Mouse (Mus musculus) limb, embryonic 13.5 days (tissue): ENCODE results near the gene Rfwd3. TPM values are rescaled to one million over a fixed set of nuclear protein-coding genes. Genes with fewer than 3 reads are reported as not detected.
A peak's percentile ranks its signal among the peaks of the same experiment; 100 is the strongest.
"Not testable (repeated sequence)": the region's sequence is repeated elsewhere in the genome, so short reads cannot be mapped to it uniquely, and the experiment has no call there.

ENCODE experiments used
- ATAC-seq: fragments of 200-750 bp; cut with Nextera tagmentation; 2 replicates; pipeline ENCODE4 v1.8.0; 2017; ENCODE audit warnings: low read depth, moderate number of reproducible peaks, moderate TSS enrichment; ENCODE audit not compliant: low FRiP score
- H3K27ac ChIP-seq: fragments of 300-500 bp; sonication (generic); 2 replicates; pipeline ENCODE4 v1.5.1; 2015; ENCODE audit warnings: inconsistent platforms, mild to moderate bottlenecking, moderate library complexity
- H3K27me3 ChIP-seq: fragments of 300-500 bp; sonication (generic); 2 replicates; pipeline ENCODE4 v1.6.1; 2015; ENCODE audit warnings: mild to moderate bottlenecking, inconsistent platforms
- H3K36me3 ChIP-seq: fragments of 300-500 bp; sonication (generic); 2 replicates; pipeline ENCODE4 v1.6.1; 2015; ENCODE audit warnings: inconsistent platforms, mild to moderate bottlenecking, moderate library complexity
- H3K4me1 ChIP-seq: fragments of 300-500 bp; sonication (generic); 2 replicates; pipeline ENCODE4 v1.6.1; 2015; ENCODE audit warnings: inconsistent platforms
- H3K4me2 ChIP-seq: fragments of 300-500 bp; sonication (generic); replicated peaks from 2 replicates; pipeline ENCODE4 v1.6.1; 2015; ENCODE audit warnings: inconsistent platforms, mild to moderate bottlenecking, moderate library complexity
- H3K4me3 ChIP-seq: fragments of 300-500 bp; sonication (generic); 2 replicates; pipeline ENCODE4 v1.5.1; 2015; ENCODE audit warnings: moderate library complexity, mild to moderate bottlenecking, inconsistent platforms
- H3K9ac ChIP-seq: fragments of 300-500 bp; sonication (generic); 2 replicates; pipeline ENCODE4 v1.6.1; 2015; ENCODE audit warnings: mild to moderate bottlenecking, inconsistent platforms
- H3K9me3 ChIP-seq: fragments of 300-500 bp; sonication (generic); 2 replicates; pipeline ENCODE4 v1.6.1; 2016; ENCODE audit warnings: inconsistent platforms
- WGBS: fragments of 180-500 bp; shearing (Covaris S2); methylation state at CpG from one replicate; pipeline ENCODE4 v1.1.7; 2015; 5-methylcytosine and 5-hydroxymethylcytosine counted together
- polyA plus RNA-seq: library from polyadenylated mRNA; unstranded; fragments of >200 nt; fragmentation: Nextera tagmentation; extraction: Ambion mirVana; gene quantifications from 2 replicates; pipeline ENCODE4 v1.2.1, GENCODE M21; 2015

The Rfwd3 gene
- polyA plus RNA-seq, 1 experiment from 2014 or later = 56.9 TPM

DNA sequence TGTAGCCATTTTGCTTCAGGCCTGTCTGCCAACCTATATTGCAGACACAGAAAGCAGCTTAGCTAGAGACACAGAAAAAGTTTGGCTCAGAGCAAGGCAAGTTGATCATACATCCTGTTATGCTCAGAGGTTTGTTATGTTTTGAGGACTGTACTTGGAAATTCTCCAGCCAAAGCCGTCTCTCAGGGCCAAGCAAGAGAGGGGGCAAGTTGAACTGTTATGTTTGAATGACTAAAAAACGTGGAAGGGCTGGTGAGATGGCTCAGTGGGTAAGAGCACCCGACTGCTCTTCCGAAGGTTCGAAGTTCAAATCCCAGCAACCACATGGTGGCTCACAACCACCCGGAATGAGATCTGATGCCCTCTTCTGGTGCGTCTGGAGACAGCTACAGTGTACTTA, 33.9 kb downstream of the Rfwd3 start:
- not testable (repeated sequence) for H3K9ac ChIP-seq, ATAC-seq, H3K27me3 ChIP-seq, H3K4me1 ChIP-seq, H3K27ac ChIP-seq, H3K4me3 ChIP-seq, H3K4me2 ChIP-seq
- 68% methylated on average over 7 of the region's 7 CpGs for WGBS
- peaks cover 10% of the 10 kb centered on the region for H3K36me3 ChIP-seq
- H3K9me3 ChIP-seq = peaks cover 11% of the 10 kb centered on the region; the same call in 1 of the 2 replicates

DNA sequence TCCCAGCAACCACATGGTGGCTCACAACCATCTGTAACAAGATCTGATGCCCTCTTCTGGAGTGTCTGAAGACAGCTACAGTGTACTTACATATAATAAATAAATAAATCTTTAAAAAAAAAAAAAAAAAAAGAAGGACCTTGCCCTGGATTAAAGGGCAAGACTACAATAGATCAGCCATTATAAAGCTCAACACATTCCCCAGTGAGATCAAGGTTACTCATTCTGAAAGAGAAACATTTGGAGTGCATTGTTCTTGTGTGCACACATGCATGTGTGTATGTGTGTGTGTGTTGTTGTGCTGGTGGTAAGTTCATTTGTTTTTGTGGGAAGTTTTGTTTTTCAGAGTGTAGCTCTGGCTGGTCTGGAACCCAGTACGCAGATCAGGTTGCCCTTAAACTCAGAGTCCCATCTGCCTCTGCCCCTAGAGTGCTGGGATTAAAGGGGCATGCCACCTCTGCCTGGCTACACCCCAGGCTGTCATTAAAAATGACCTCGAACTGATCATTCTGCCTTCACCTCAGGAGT, 35.3 kb downstream of the Rfwd3 start:
- no peak overlapping the region for H3K4me2 ChIP-seq

DNA sequence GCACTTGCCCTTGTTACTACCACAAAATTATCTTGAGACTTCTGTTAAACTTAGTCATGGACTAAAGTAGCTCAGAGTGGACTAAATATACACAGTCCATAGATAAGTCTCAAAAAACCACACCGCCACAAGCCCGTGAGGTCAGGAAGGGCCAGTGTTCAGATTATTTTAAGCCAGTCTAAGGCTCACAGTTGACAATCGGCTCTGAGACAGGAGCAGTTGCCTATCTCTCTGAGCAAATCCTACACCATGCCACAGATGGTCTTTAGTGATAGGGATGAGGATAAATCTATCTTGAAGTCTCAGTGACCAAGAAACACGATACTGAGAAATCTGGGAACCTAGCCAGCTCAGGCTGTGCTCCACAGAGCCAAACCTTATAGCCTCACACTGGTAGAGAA, 38.0 kb downstream of the Rfwd3 start:
- no peak overlapping the region for H3K9ac ChIP-seq
- no peaks in the 10 kb centered on the region for H3K27me3 ChIP-seq
- H3K4me1 ChIP-seq = peaks cover 11% of the 10 kb centered on the region
- 87% methylated on average over 4 of the region's 4 CpGs for WGBS
- H3K36me3 ChIP-seq = no peaks in the 10 kb centered on the region
- H3K4me2 ChIP-seq = no peak overlapping the region
- no peak for ATAC-seq
- no peak overlapping the region for H3K27ac ChIP-seq
- H3K4me3 ChIP-seq = no peak overlapping the region
- H3K9me3 ChIP-seq = peaks cover 11% of the 10 kb centered on the region; the same call in 1 of the 2 replicates

More for the DNA sequence above, 35.3 kb downstream of the Rfwd3 start:
- peaks cover under 1% of the 10 kb centered on the region; the same call in 1 of the 2 replicates for H3K36me3 ChIP-seq
- no peaks in the 10 kb centered on the region for H3K27me3 ChIP-seq
- peaks cover 11% of the 10 kb centered on the region; the same call in 1 of the 2 replicates for H3K9me3 ChIP-seq
- no peak overlapping the region for H3K27ac ChIP-seq
- H3K4me1 ChIP-seq = peaks cover 5% of the 10 kb centered on the region; the same call in 1 of the 2 replicates
- no peak overlapping the region for H3K9ac ChIP-seq
- 68% methylated on average over 2 of the region's 2 CpGs for WGBS
- H3K4me3 ChIP-seq = no peak overlapping the region
- ATAC-seq = no peak

DNA sequence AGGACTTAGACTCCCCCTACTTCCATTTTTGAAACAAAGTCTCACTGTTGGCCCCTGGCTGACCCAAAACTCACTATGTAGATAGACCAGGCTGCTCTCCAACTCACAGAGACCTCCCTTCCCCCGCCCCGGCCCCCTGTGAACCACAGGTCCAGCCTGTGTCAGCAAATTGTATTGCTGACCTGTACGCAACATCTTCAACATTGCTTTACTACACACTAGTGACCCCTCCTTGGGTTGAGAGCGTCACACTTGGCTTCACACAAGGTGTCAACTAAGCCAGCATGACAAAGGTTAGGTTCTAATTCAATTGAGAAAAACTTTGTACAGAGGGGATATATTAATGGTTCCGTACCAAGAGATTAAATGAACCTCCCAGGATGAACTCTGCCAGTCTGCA, 39.8 kb downstream of the Rfwd3 start:
- no peak for ATAC-seq

DNA sequence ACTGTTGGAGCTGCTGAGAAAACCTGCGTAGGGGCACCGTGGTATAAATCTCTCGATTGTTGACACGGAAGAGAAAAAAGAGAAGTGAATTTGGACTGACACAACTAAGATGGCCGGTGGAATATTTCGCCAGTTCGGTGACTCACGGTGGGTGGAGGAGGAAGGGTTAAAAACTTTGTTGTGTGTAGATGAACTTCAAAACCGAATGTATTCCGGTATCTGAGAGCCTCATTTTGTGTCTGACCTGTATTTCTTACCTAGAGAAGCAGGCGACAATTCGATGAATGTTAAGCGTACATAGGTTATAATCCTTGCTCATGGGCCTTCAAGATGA, 40.6 kb downstream of the Rfwd3 start:
- no peaks in the 10 kb centered on the region for H3K27me3 ChIP-seq
- no peaks in the 10 kb centered on the region for H3K9me3 ChIP-seq
- peak overlapping the region; percentile 99; the same call in 1 of the 2 replicates for H3K27ac ChIP-seq
- ATAC-seq = peak; percentile 16; the same call in 1 of the 2 replicates
- 10% methylated on average over 13 of the region's 13 CpGs for WGBS
- peaks cover 14% of the 10 kb centered on the region for H3K36me3 ChIP-seq
- peak overlapping the region; percentile 85 for H3K4me3 ChIP-seq
- H3K4me2 ChIP-seq = peak overlapping the region; percentile 68
- peaks cover 15% of the 10 kb centered on the region for H3K4me1 ChIP-seq
- H3K9ac ChIP-seq = peak overlapping the region; percentile 96

More for the DNA sequence above, 39.8 kb downstream of the Rfwd3 start:
- Histone ChIP-seq H3K4me1 (peaks cover 15% of the 10 kb centered on the region), H3K9me3 (no peaks in the 10 kb centered on the region), H3K4me3 (no peak overlapping the region), H3K27ac (no peak overlapping the region), H3K36me3 (peaks cover 10% of the 10 kb centered on the region; the same call in 1 of the 2 replicates), H3K27me3 (no peaks in the 10 kb centered on the region), H3K9ac (no peak overlapping the region), H3K4me2 (peak overlapping the region; percentile 68)
- 99% methylated on average over 5 of the region's 5 CpGs for WGBS

DNA sequence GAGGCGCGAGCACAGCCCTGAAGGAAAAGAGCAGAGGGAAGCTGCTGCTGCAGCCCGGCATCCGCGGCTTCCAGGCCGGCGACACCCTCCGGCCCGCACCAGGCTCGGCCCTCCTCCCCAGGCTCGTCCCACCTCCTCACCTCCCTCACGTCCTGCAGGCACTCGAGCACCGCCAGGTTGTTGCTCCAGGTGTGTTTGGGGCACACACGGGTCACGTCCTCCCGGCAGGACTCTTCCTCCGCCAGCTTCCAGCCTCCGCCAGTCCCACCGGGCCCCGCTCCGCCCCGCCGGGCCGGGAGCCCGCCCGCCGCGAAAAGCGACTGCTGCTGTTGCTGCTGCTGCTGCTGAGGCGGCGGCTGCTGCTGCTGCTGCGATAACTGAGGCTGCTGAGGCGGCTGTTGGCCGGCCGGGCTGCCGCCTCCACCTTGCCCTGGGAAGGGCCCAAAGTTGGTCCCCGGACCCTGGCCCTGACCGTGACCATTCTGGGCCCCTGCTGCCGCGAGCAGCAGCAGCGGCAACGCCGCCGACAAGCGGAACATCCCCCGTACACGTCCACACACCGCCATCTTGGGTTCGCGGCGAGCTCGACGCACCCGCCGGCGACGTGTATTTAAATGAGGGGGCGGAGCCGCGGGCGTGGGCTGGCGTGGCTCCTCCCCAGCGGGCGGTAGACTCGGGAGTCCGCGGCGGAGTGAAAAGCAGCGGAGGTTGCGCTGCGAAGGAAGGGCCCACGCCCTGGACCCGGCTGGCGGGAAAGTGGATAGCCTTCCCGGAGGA, 41.2 kb downstream of the Rfwd3 start, which contains the start of gene Glg1:
TSS of gene Glg1 (minus strand) at position 586 of the 777 bp plus-strand sequence.
- Histone ChIP-seq H3K4me3 (peak within 1 kb of the TSS; percentile 85), H3K27me3 (no peaks in the 10 kb centered on the region), H3K27ac (peak within 1 kb of the TSS; percentile 99), H3K9ac (peak within 1 kb of the TSS; percentile 96), H3K36me3 (peaks cover 14% of the 10 kb centered on the region), H3K4me1 (peaks cover 15% of the 10 kb centered on the region), H3K9me3 (no peaks in the 10 kb centered on the region), H3K4me2 (peak within 1 kb of the TSS; percentile 68)
- under 1% methylated on average over 71 of the region's 76 CpGs for WGBS
- ATAC-seq = peak; percentile 96

DNA sequence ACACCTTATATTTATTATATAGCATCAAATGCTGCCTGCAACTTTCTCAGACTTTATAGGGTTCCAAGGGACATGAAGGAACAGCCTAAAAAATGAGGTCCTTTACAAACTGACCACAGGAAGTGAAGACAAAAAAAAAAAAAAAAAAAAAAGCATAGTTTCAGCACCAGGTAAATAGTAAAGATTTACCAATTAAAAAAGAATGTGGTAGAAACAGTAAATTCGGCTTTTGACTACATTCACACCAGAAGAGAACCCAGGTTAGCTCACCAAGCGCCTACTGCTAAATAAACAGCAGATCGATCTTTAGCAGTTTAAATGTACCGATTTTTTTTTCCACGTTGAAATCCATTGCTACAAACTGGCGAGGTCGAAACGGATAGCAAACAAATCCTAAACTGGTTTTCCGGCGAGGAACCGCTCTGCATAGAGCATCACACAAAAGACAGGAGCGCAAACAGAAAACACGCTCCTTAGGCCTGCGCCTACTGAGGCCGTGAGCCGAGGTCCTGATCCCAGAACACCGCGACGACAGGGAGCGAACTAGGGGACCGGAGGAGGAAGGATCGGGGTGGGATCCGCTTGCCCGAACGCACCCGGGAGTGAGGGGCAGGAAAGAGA, 41.9 kb downstream of the Rfwd3 start:
- WGBS = under 1% methylated on average over 26 of the region's 26 CpGs
- peak overlapping the region; percentile 99 for H3K27ac ChIP-seq
- H3K4me2 ChIP-seq = peak overlapping the region; percentile 68
- H3K36me3 ChIP-seq = peaks cover 14% of the 10 kb centered on the region
- H3K4me3 ChIP-seq = peak overlapping the region; percentile 85
- peak overlapping the region; percentile 96 for H3K9ac ChIP-seq
- no peaks in the 10 kb centered on the region for H3K9me3 ChIP-seq
- ATAC-seq = peak; percentile 52
- H3K27me3 ChIP-seq = no peaks in the 10 kb centered on the region
- H3K4me1 ChIP-seq = peaks cover 15% of the 10 kb centered on the region

DNA sequence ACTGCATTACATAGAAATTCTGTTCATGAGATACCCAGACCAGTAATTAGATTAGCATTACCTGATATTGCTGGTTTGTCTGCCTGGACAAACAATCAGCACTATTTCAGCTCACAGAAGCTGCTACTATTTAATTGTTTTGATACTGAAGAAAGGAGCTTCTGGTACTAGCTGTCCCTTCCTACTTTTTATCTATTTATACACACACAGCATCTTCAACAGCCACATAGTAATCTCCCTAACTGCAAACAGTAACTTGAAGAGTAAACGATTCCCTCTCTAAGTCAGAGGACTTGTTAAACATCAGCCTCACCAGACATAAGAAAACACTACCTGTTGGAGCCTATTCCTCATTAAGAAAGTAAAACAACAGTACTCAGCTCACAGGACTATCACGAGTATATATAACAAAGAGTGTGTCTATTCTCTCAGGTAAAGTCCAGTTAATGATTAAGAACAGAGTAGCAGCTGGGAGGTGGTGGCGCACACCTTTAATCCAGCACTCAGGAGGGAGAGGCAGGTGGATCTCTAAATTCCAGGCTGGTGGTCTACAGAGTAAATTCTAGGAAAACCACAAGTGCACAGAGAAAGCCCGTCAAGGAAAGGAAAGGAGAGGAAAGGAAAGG, 47.4 kb downstream of the Rfwd3 start:
- no peak for ATAC-seq
- H3K36me3 ChIP-seq = peaks cover 18% of the 10 kb centered on the region

DNA sequence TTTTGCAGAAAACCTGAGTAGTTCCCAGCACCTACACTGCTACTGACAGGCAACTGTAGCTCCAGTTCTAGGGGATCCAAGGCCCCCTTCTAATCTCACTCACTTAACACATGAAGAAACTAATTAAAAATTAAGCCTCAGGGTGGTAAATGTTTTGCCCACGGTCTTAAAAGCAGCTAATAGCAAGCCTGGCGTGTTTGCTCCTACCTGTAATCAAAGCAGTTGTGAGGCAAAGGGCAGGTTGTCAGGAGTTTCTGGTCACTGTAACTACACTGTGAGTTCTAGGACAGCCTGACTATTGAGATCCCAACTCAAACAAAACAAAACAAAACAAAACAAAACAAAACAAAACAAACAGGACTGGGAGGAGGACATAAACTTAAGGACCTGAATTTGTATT, 49.9 kb downstream of the Rfwd3 start:
- ATAC-seq = no peak
- Histone ChIP-seq H3K27me3 (no peaks in the 10 kb centered on the region), H3K9me3 (no peaks in the 10 kb centered on the region), H3K4me1 (no peaks in the 10 kb centered on the region), H3K9ac (no peak overlapping the region), H3K4me2 (no peak overlapping the region), H3K4me3 (no peak overlapping the region), H3K36me3 (peaks cover 8% of the 10 kb centered on the region), H3K27ac (no peak overlapping the region)
- 29% methylated on average over 2 of the region's 2 CpGs for WGBS

More for the DNA sequence above, 47.4 kb downstream of the Rfwd3 start:
- no peaks in the 10 kb centered on the region for H3K27me3 ChIP-seq
- H3K9ac ChIP-seq = no peak overlapping the region
- H3K9me3 ChIP-seq = no peaks in the 10 kb centered on the region
- peaks cover 9% of the 10 kb centered on the region for H3K4me1 ChIP-seq
- no peak overlapping the region for H3K27ac ChIP-seq
- H3K4me3 ChIP-seq = no peak overlapping the region
- WGBS = 85% methylated on average over 4 of the region's 4 CpGs
- no peak overlapping the region for H3K4me2 ChIP-seq

DNA sequence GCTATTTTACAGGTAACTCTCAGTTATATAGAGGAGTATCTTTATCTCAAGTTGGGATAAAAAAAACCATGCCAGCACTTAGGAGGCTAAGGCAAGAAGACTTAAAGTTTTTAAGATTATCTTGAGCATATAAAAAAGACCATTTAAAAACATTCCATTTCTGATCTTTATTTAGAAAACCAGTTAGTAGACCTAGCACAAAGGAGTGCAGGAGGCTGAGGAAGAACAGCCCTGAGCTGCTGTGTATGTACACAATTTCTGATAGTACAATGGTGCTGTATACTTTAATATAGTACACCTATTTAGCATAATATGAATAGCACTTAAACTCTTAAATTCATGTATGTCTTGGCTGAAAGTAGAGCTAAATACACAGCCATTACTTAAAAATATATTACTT, 51.9 kb downstream of the Rfwd3 start:
- Histone ChIP-seq H3K9ac (no peak overlapping the region), H3K27ac (no peak overlapping the region), H3K36me3 (peaks cover 5% of the 10 kb centered on the region; the same call in 1 of the 2 replicates), H3K9me3 (no peaks in the 10 kb centered on the region), H3K27me3 (no peaks in the 10 kb centered on the region), H3K4me1 (no peaks in the 10 kb centered on the region), H3K4me3 (no peak overlapping the region), H3K4me2 (no peak overlapping the region)
- ATAC-seq = no peak

DNA sequence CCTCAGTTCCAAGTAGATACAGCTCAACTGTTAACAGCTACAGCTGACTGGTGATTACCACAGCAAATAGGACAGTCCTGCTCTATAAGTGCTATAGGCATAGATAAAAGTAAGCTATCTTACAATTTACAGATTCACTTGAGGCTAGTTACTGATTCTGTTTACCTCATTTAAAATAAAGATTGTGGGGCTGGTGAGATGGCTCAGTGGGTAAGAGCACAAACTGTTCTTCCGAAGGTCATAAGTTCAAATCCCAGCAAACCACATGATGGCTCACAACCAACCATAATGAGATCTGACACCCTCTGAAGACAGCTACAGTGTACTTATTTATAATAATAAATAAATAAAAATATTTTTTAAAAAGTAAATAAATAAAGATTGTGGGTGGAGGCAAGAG, 53.2 kb downstream of the Rfwd3 start:
- not testable (repeated sequence) for ATAC-seq, H3K9me3 ChIP-seq, H3K36me3 ChIP-seq, H3K9ac ChIP-seq, H3K4me2 ChIP-seq, H3K4me3 ChIP-seq, H3K4me1 ChIP-seq, H3K27ac ChIP-seq, H3K27me3 ChIP-seq
- WGBS = 94% methylated on average over 1 of the region's 1 CpGs

DNA sequence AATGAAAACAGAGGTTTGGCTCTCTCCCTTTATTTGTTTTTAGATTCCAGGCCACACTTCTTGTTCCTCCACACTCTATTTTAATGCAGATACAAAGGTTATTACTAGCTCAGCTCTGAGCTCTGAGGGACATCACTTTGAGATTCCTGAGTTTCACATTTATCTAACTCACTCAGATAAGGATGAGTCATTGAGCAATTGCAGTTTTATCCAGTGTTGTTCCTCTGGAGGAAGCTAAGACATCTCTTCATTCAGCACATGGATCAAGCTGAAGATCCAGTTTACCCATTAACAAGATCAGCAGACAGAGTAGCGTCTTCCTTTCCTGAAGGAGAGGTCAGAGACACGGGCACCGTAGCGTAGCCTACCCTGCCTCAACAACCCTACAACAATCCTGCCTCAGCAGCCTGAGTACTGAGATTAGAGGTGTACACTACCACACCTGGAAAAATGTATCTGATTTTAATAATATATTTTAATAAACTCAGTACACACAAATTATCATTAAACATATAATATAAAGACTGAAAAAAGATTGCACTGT, 53.7 kb downstream of the Rfwd3 start:
- no peaks in the 10 kb centered on the region for H3K9me3 ChIP-seq
- H3K36me3 ChIP-seq = peaks cover 2% of the 10 kb centered on the region; the same call in 1 of the 2 replicates
- H3K27me3 ChIP-seq = no peaks in the 10 kb centered on the region
- H3K4me3 ChIP-seq = no peak overlapping the region
- no peak overlapping the region for H3K27ac ChIP-seq
- no peaks in the 10 kb centered on the region for H3K4me1 ChIP-seq
- ATAC-seq = no peak
- 94% methylated on average over 4 of the region's 4 CpGs for WGBS
- no peak overlapping the region for H3K9ac ChIP-seq
- H3K4me2 ChIP-seq = no peak overlapping the region
